Mouse (Mus musculus): ENCODE data around the gene Gm49361.
"Not testable (repeated sequence)": the region's sequence is repeated elsewhere in the genome, so short reads cannot be mapped to it uniquely, and the experiment has no call there.

The Gm49361 gene

GRCm38 (mm10) chr14:57746001-57746771 is at the start of gene Gm49361:
Gene Gm49361, minus strand, starts transcription at chr14:57746103.
- DNase-seq (ENCODE audit: low read depth, low spot score): peak; percentile 93

GRCm38 (mm10) chr14:57791171-57791570 is 45.3 kb upstream of the Gm49361 start:
- no peak for DNase-seq (ENCODE audit: low read depth, low spot score)

- no peak for DNase-seq (ENCODE audit: low read depth, low spot score)
Observed at GRCm38 (mm10) chr14:57789759-57790158, 43.9 kb upstream of the Gm49361 start.

- DNase-seq (ENCODE audit: low read depth, low spot score): no peak
Observed at GRCm38 (mm10) chr14:57789311-57789710, 43.4 kb upstream of the Gm49361 start.

- DNase-seq (ENCODE audit: low read depth, low spot score): no peak
Observed at GRCm38 (mm10) chr14:57787406-57787805, 41.5 kb upstream of the Gm49361 start.

- no peak for DNase-seq (ENCODE audit: low read depth, low spot score)
Observed at GRCm38 (mm10) chr14:57772157-57772815, 26.4 kb upstream of the Gm49361 start.

- no peak for DNase-seq (ENCODE audit: low read depth, low spot score)
Observed at GRCm38 (mm10) chr14:57769102-57769501, 23.2 kb upstream of the Gm49361 start.

- DNase-seq (ENCODE audit: low read depth, low spot score): no peak
Observed at GRCm38 (mm10) chr14:57760447-57761412, 14.8 kb upstream of the Gm49361 start.

- no peak for DNase-seq (ENCODE audit: low read depth, low spot score)
Observed at GRCm38 (mm10) chr14:57758237-57758636, 12.3 kb upstream of the Gm49361 start, which contains the start of gene Lats2. Gene Lats2, minus strand, starts transcription at chr14:57758388.

- no peak for DNase-seq (ENCODE audit: low read depth, low spot score)
Observed at GRCm38 (mm10) chr14:57756094-57756493, 10.2 kb upstream of the Gm49361 start.

- no peak for DNase-seq (ENCODE audit: low read depth, low spot score)
Observed at GRCm38 (mm10) chr14:57755661-57756060, 9.8 kb upstream of the Gm49361 start.

GRCm38 (mm10) chr14:57753351-57753992 is 7.6 kb upstream of the Gm49361 start:
- no peak for DNase-seq (ENCODE audit: low read depth, low spot score)

- DNase-seq (ENCODE audit: low read depth, low spot score): not testable (repeated sequence)
Observed at GRCm38 (mm10) chr14:57751006-57751405, 5.1 kb upstream of the Gm49361 start.

GRCm38 (mm10) chr14:57749501-57749900 is 3.6 kb upstream of the Gm49361 start:
- DNase-seq (ENCODE audit: low read depth, low spot score): no peak

- peak; percentile 65 for DNase-seq (ENCODE audit: low read depth, low spot score)
Observed at GRCm38 (mm10) chr14:57745291-57745969, 473 bp downstream of the Gm49361 start.

- DNase-seq (ENCODE audit: low read depth, low spot score): no peak
Observed at GRCm38 (mm10) chr14:57744547-57744946, 1.4 kb downstream of the Gm49361 start.

- no peak for DNase-seq (ENCODE audit: low read depth, low spot score)
Observed at GRCm38 (mm10) chr14:57740651-57741050, 5.3 kb downstream of the Gm49361 start.

- no peak for DNase-seq (ENCODE audit: low read depth, low spot score)
Observed at GRCm38 (mm10) chr14:57737089-57737488, 8.8 kb downstream of the Gm49361 start.

GRCm38 (mm10) chr14:57736141-57736540 is 9.8 kb downstream of the Gm49361 start:
- DNase-seq (ENCODE audit: low read depth, low spot score): no peak

- no peak for DNase-seq (ENCODE audit: low read depth, low spot score)
Observed at GRCm38 (mm10) chr14:57732668-57733293, 13.1 kb downstream of the Gm49361 start.

Data from skeletal muscle tissue, adult 2 months (tissue).